Mouse (Mus musculus) layer of hippocampus, adult 18-20 months (tissue): ENCODE data around the gene Gpsm3. TPM values are rescaled to one million over a fixed set of nuclear protein-coding genes. Genes with fewer than 3 reads are reported as not detected.

Experiments
- DNase-seq, 2 experiments: peaks; one replicate each; pipeline ENCODE4 v3.0.0; 2022; ENCODE audit warnings: low spot score in 2 of 2
- total RNA-seq, 2 experiments: library from RNA; stranded (reverse); gene quantifications; 2 replicates each; pipeline ENCODE4 v1.2.3; 2021

The Gpsm3 gene
- total RNA-seq, 2 experiments from 2014 or later: 1.8 to 2.2 TPM

- DNase-seq: no peak
These were observed 7.1 kb upstream of the Gpsm3 start for GRCm38 (mm10) chr17:34582528-34582927.

DNA sequence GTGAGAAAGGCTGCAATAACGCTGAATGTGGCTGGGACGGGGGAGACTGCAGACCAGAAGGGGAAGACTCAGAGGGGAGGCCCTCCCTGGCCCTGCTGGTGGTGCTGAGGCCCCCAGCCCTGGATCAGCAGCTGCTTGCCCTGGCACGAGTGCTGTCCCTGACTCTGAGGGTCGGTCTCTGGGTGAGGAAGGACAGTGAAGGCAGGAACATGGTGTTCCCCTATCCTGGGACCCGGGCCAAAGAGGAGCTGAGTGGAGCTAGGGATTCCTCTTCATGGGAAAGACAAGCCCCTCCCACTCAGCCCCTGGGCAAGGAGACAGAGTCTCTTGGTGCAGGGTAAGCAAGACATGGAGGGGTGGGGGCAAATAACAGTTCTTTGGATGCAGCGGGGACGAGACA lies 6.2 kb upstream of the Gpsm3 start:
- no peak for DNase-seq

- DNase-seq: no peak
These were observed 5.8 kb upstream of the Gpsm3 start for GRCm38 (mm10) chr17:34583819-34584218.

DNA sequence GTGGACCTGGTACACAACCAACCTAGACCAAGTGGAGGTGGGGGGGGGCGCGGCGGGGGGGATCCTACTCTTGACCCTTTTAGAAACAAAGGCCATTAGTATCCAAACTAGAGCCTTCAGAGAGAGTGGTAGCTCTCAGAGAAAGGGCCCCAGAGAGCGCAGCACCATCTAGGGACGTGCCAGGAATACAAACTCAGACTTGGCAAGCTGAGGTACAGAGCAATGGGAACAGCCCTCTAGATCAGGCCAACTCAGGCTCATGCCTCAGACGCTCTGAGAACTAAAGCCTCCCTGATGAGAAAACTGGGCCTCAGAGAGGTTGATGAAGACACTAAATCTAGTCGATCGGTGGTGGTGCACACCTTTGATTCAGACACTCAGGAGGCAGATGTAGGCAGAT lies 4.5 kb upstream of the Gpsm3 start:
- DNase-seq: peak in 1 of 2 experiments; percentile 57

DNA sequence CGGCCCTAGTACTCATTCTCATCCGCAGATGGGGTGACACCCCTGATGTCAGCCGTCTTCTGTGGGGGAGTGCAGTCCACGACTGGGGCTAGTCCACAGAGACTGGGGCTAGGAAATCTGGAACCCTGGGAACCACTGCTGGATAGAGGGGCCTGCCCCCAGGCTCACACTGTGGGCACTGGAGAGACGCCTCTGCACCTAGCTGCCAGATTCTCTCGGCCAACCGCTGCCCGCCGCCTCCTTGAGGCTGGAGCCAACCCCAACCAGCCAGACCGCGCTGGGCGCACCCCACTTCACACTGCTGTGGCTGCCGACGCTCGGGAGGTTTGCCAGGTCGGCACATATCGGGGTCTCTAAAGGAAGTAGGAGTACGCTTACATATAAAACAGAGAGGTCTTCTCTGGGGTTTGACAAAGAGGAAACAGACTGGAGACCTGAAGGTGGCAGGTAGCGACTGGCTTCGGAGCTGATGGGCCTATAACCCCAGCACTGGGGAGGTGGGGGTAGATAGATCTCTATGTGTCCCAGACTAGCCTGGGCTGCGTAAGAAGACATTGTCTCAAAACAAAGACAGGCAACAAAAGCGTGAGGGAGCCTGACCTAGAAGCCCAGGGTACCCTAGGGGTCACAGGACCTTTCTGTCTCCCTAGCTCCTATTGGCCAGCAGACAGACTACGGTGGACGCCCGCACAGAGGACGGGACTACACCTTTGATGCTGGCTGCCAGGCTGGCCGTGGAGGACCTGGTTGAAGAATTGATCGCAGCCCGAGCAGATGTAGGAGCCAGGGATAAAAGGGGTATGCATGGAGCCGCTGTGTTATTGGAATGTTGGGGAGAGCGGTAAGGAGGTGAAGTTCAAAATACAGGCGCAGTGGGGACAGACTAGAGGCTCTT lies 3.5 kb upstream of the Gpsm3 start:
- DNase-seq: no peak

- DNase-seq: peak; percentile 84 to 91
These were observed 2.7 kb upstream of the Gpsm3 start for GRCm38 (mm10) chr17:34586796-34587422.

DNA sequence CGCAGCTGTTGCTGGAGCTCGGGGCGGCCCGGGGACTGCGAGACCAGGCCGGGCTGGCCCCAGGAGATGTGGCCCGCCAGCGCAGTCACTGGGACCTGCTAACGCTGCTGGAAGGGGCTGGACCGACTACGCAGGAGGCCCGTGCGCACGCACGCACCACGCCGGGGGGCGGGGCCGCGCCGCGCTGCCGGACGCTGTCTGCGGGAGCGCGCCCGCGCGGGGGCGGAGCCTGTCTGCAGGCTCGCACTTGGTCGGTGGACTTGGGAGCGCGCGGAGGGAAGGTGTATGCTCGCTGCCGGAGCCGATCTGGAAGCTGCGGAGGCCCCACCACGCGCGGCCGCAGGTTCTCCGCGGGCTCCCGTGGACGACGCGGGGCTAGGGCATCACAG lies 2.2 kb upstream of the Gpsm3 start:
- DNase-seq: peak; percentile 98

- no peak for DNase-seq
These were observed 1.8 kb upstream of the Gpsm3 start for GRCm38 (mm10) chr17:34587814-34588213.

GRCm38 (mm10) chr17:34588767-34589166 lies 839 bp upstream of the Gpsm3 start:
- no peak for DNase-seq

DNA sequence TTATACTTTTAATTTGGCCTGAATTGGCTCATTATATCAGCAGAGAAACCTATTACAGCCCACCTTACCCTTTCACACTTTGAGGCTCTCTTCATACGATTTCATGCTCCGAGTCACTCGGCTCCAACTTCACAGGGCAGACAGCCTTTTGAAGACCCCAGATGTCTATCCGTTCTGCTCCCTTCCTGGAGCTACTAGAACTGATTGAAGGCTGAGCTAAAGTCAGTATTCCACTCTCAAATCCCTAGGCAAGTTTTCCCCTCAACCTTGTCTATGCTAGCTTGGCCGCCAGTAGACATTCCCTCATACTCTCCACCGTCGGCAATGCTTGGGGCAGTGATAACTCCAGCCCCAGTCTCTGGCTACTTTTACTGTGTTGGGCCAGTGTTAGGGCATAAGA lies 400 bp upstream of the Gpsm3 start:
- no peak for DNase-seq

- DNase-seq: no peak
These were observed 765 bp downstream of the Gpsm3 start for GRCm38 (mm10) chr17:34590154-34590987.

- DNase-seq: no peak
These were observed 1.7 kb downstream of the Gpsm3 start, which contains the start of gene Pbx2 for GRCm38 (mm10) chr17:34591029-34591993. TSS of gene Pbx2 (plus strand) at chr17:34591266.

DNA sequence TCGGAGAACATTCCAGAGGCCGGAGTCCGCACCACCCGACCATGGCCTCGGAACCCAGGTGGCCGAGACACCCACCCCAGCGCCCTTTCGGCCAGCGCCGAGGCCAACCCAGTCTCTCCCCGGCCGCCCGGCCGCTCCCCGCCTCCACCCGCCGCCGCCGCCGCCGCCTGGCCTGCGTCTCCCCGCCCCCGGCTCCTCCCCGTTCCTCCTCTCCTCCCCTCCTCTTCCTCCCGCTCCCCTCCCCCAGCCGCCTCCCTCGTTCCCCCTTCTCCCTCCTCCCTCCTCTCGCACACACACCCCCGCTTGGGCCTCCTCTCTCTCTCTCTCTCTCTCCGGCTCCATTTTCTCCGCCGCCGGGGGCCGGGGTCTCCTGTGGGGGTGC lies 2.4 kb downstream of the Gpsm3 start:
- peak; percentile 72 to 87 for DNase-seq

- no peak for DNase-seq
These were observed 3.3 kb downstream of the Gpsm3 start for GRCm38 (mm10) chr17:34592581-34593549.

DNA sequence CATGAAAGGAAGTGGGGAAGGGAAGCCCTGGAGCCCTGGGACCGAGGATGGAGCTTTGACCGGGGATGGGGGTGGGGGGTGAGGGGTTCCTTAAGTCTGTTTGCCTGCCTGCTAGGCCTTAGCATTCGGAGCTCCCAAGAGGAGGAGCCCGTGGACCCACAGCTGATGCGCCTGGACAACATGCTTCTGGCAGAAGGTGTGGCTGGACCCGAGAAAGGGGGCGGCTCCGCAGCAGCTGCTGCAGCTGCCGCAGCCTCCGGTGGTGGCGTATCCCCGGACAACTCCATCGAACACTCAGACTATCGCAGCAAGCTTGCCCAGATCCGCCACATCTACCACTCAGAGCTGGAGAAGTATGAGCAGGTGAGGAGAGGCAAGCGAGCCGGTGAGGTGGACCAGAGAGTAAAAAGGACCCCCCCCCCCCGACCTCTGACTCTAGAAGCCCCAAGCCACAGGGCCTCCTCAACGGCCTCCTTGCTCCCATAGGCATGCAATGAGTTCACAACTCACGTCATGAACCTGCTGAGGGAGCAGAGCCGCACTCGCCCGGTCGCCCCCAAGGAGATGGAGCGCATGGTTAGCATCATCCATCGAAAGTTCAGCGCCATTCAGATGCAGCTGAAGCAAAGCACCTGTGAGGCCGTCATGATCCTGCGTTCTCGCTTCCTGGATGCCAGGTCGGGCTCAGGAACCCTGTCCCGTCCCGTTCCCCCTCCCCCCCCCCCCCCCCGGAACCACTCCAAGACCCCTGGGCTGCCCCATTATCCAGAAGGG lies 4.3 kb downstream of the Gpsm3 start:
- no peak for DNase-seq

DNA sequence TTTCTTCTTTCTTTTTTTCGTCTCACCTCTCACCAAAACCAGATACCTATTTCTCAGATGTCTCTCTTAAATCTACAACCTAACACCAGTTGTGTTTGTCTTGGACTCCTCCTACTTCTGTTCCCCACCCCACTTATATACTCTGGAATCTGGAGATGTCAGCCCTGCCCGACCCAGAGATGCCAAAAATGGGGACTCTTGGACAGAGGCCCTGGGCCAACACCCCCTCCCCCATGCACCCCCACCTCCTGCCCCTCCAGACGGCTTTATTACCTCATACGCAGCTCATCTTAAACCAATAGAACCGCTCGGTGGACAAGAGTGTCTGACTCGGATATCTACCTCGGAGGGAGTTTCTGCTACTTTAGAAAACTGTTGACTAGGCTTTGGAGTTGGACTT lies 6.5 kb downstream of the Gpsm3 start:
- no peak for DNase-seq

DNA sequence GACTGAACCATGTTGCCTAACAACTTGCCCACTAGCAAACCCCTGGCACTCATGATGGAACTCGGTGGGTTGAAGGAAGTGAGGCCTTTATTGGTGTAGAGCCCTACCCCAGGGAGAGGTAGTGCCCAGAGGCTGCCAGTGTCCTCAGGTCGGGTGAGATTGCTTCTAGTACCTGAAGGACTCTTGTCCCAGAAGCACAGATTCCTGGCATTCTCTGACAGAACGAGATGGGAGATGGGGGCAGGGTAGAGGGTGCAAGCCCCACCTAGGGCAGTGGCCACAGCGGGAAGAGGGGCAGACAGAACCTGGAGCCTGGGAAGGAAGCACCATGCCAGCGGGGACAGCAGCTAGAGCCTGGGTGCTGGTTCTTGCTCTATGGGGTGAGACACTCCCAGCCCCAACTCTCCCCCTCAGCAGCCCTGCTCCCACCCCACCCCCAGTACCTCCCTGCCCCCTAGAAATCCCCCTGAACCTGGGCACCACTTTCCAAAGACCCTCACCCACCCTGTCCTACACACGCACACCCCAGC lies 8.0 kb downstream of the Gpsm3 start, which contains the start of gene Ager:
Gene Ager (plus strand): TSS at position 297 of the 530 bp plus-strand sequence.
- DNase-seq: no peak

DNA sequence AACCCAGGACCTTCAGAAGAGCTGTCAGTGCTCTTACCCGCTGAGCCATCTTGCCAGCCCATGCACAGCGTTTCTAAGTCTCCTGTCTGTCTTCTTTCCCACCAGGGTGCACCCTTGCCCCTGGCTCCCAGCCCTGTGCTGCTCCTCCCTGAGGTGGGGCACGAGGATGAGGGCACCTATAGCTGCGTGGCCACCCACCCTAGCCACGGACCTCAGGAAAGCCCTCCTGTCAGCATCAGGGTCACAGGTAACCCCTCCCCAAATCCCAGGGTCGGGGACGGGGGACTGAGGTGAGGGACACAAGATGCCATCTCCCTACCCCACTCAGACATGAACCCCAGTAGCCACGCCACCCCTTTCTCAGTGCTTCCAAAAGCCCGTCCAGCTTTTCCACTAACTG lies 10.3 kb downstream of the Gpsm3 start:
- DNase-seq: no peak
